Comparison of ENCODE assay signal across 34 mouse cellular contexts in genomic region chr15:103486658-103487057, GRCm38 (mm10). TPM values are rescaled to one million over a fixed set of nuclear protein-coding genes. Genes with fewer than 3 reads are reported as not detected.
DNase-seq lines count a peak whose midpoint lies in the region; ATAC-seq and TF ChIP-seq lines count a peak whose summit lies in the region.
"Had no signal": no experiment of that assay in that cellular context is flagged by ENCODE, and none has a peak within 500 bp of the region (broad histone marks: within the 10 kb centered on the region; RNA-seq: fewer than 3 reads in every experiment).

No protein-coding gene starts in this region.

- H3K36me3 ChIP-seq in macrophage (ENCODE audit: inconsistent target), result peaks cover 69% of the 10 kb centered on the region
- H3K36me3 ChIP-seq: embryonic facial prominence, embryonic 13.5 days; embryonic facial prominence, embryonic 15.5 days; forebrain, embryonic 10.5 days; forebrain, embryonic 12.5 days had no signal

- no peak overlapping the region for H3K4me3 ChIP-seq in bone marrow macrophage, adult 2 months (ENCODE audit: insufficient read depth, low read length)
- no peak overlapping the region for H3K4me3 ChIP-seq in macrophage (ENCODE audit: inconsistent target)
- H3K4me3 ChIP-seq: embryonic facial prominence, embryonic 13.5 days; embryonic facial prominence, embryonic 15.5 days; erythroblast, embryonic 14.5 days; forebrain, embryonic 10.5 days; forebrain, embryonic 12.5 days had no signal

- peaks cover 31% of the 10 kb centered on the region; the same call in 1 of the 2 replicates for H3K79me2 ChIP-seq in macrophage (ENCODE audit: inconsistent target)

- DNase-seq in 416B (ENCODE audit: low read depth), result peak; percentile 31
- no peak for DNase-seq in kidney, adult 11 months
- DNase-seq in right cerebral cortex, postnatal 25 days, result no peak
- no peak for DNase-seq in right cerebral cortex, adult 2 months (ENCODE audit: low spot score in 2 of 2)
- DNase-seq: adrenal gland, adult 8-10 months; adrenal gland, postnatal 14 days; adrenal gland, postnatal 36 days; B cell, adult 2 months; cerebellum, adult 11 months; cerebellum, adult 18-20 months; cerebellum, adult 8-10 months; cerebellum, adult 9-11 months; cerebellum, postnatal 14 days; cerebellum, postnatal 36 days; embryo, embryonic 11 days had no signal

- peak overlapping the region; percentile 66 for H3K27ac ChIP-seq in bone marrow macrophage, adult 2 months (ENCODE audit: insufficient read depth, low read depth, low read length)
- H3K27ac ChIP-seq in macrophage, result peak overlapping the region; percentile 61
- H3K27ac ChIP-seq: embryonic facial prominence, embryonic 13.5 days; embryonic facial prominence, embryonic 15.5 days; forebrain, embryonic 10.5 days; forebrain, embryonic 12.5 days had no signal

- no peak for TF ChIP-seq POLR2A in bone marrow macrophage, adult 2 months (IDR thresholded peaks at IDR 0.05; ENCODE audit: borderline replicate concordance, low read depth, low read length)

- peak; percentile 58 for ATAC-seq in megakaryocyte progenitor cell, adult 5-6 weeks (replicated peaks; ENCODE audit: poor library complexity)
- ATAC-seq: activated CD4-positive, CD25-positive, alpha-beta regulatory T cell, adult 4 months; CD4-positive, CD25-positive, alpha-beta regulatory T cell, adult 4 months; forebrain, embryonic 14.5 days; forebrain, embryonic 16.5 days; Patski had no signal

- WGBS in macrophage (ENCODE audit: missing documents), result 0% methylated on average over 1 of the region's 1 CpGs

- no peak for TF ChIP-seq CTCF in bone marrow macrophage, adult 2 months (IDR thresholded peaks at IDR 0.05; ENCODE audit: low read depth, low read length)

- H3K4me1 ChIP-seq in bone marrow macrophage, adult 2 months (ENCODE audit: control insufficient read depth, insufficient read depth, low read length), result peaks cover 33% of the 10 kb centered on the region
- H3K4me1 ChIP-seq: embryonic facial prominence, embryonic 13.5 days; embryonic facial prominence, embryonic 15.5 days had no signal

RNA-seq across cellular contexts. Expression of gene Pde1b, which starts 16.2 kb away (rescaled TPM):
- polyA plus RNA-seq in bone marrow macrophage, adult 2 months (2012; ENCODE audit: insufficient read depth, insufficient read length, missing spikeins), result 49.4 and 63.6 TPM in 2 replicates
- total RNA-seq in macrophage (2018; cell fraction: chromatin; rRNA removed), result 1,000 to 10,000 TPM in 2 of 26 experiments, 100 to 1,000 TPM in 24; 472 to 1,466 (median 641) TPM
- 10 to 100 TPM in 9 of 26 experiments, 1 to 10 TPM in 17; 3.8 to 25.8 (median 7.4) TPM for total RNA-seq in macrophage (2018; cell fraction: cytosol; rRNA removed)
- 100 to 1,000 TPM; 123 to 577 (median 231) TPM for total RNA-seq in macrophage (2018; cell fraction: nucleus; rRNA removed)
- 11.3 to 21.5 TPM (median 12.8 TPM) in 3 replicates for polyA plus RNA-seq in macrophage (2018)
- 3.8 and 3.9 TPM in 2 replicates for total RNA-seq in megakaryocyte progenitor cell, adult 5-6 weeks (2015)
- 1.3 and 3.3 TPM in 2 replicates for total RNA-seq in megakaryocyte progenitor cell, adult 5-6 weeks (2017)

RNA-seq across cellular contexts. Expression of gene Nckap1l, which starts 33.1 kb away (rescaled TPM):
- 330 and 354 TPM in 2 replicates for polyA plus RNA-seq in bone marrow macrophage, adult 2 months (2012; ENCODE audit: insufficient read depth, insufficient read length, missing spikeins)
- 1,000 to 10,000 TPM in 12 of 26 experiments, 100 to 1,000 TPM in 14; 735 to 2,155 (median 938) TPM for total RNA-seq in macrophage (2018; cell fraction: chromatin; rRNA removed)
- 100 to 1,000 TPM; 243 to 406 (median 320) TPM for total RNA-seq in macrophage (2018; cell fraction: cytosol; rRNA removed)
- 1,000 to 10,000 TPM in 1 of 26 experiments, 100 to 1,000 TPM in 25; 403 to 1,047 (median 492) TPM for total RNA-seq in macrophage (2018; cell fraction: nucleus; rRNA removed)
- polyA plus RNA-seq in macrophage (2018), result 290 to 353 TPM (median 316 TPM) in 3 replicates
- 65.0 and 67.1 TPM in 2 replicates for total RNA-seq in megakaryocyte progenitor cell, adult 5-6 weeks (2015)
- total RNA-seq in megakaryocyte progenitor cell, adult 5-6 weeks (2017), result 90.8 and 94.4 TPM in 2 replicates

RNA-seq across cellular contexts. Expression of gene Gtsf2, which starts 38.4 kb away (rescaled TPM):
- polyA plus RNA-seq in bone marrow macrophage, adult 2 months (2012; ENCODE audit: insufficient read depth, insufficient read length, missing spikeins), result not detected in 2 replicates
- total RNA-seq in macrophage (2018; cell fraction: chromatin; rRNA removed), result not detected
- total RNA-seq in macrophage (2018; cell fraction: cytosol; rRNA removed), result not detected
- total RNA-seq in macrophage (2018; cell fraction: nucleus; rRNA removed), result not detected
- polyA plus RNA-seq in macrophage (2018), result not detected in 3 replicates
- not detected in 2 replicates for total RNA-seq in megakaryocyte progenitor cell, adult 5-6 weeks (2015)
- not detected in 2 replicates for total RNA-seq in megakaryocyte progenitor cell, adult 5-6 weeks (2017)
- total RNA-seq: adrenal gland, adult 18-20 months; adrenal gland, adult 8-10 months; adrenal gland, postnatal 14 days; adrenal gland, postnatal 36 days; CH12.LX; common myeloid progenitor, adult 5-6 weeks; G1E had no signal
- polyA plus RNA-seq: activated CD4-positive, CD25-positive, alpha-beta regulatory T cell, adult 4 months; brain, embryonic 14.5 days; CD4-positive, CD25-positive, alpha-beta regulatory T cell, adult 4 months; embryonic facial prominence, embryonic 11.5 days; embryonic facial prominence, embryonic 13.5 days; embryonic facial prominence, embryonic 15.5 days; erythroblast, embryonic 14.5 days; forebrain, embryonic 12.5 days; forebrain, embryonic 14.5 days; forebrain, embryonic 16.5 days; G1E had no signal

RNA-seq across cellular contexts. Expression of gene Ppp1r1a, which starts 51.1 kb away (rescaled TPM):
- polyA plus RNA-seq in bone marrow macrophage, adult 2 months (2012; ENCODE audit: insufficient read depth, insufficient read length, missing spikeins), result not detected in 2 replicates
- total RNA-seq in macrophage (2018; cell fraction: chromatin; rRNA removed), result not detected
- under 1 TPM in 2 of 26 experiments, not detected in 24; 0.13 to 0.15 TPM for total RNA-seq in macrophage (2018; cell fraction: cytosol; rRNA removed)
- total RNA-seq in macrophage (2018; cell fraction: nucleus; rRNA removed), result not detected
- 0.29 TPM in 1 of 3 replicates, not detected in the others for polyA plus RNA-seq in macrophage (2018)
- not detected in 2 replicates for total RNA-seq in megakaryocyte progenitor cell, adult 5-6 weeks (2015)
- not detected in 2 replicates for total RNA-seq in megakaryocyte progenitor cell, adult 5-6 weeks (2017)
- total RNA-seq: CH12.LX; common myeloid progenitor, adult 5-6 weeks; G1E had no signal
- polyA plus RNA-seq: CD4-positive, CD25-positive, alpha-beta regulatory T cell, adult 4 months; erythroblast, embryonic 14.5 days; G1E had no signal

RNA-seq across cellular contexts. Expression of gene Gtsf1, which starts 56.4 kb away (rescaled TPM):
- polyA plus RNA-seq in bone marrow macrophage, adult 2 months (2012; ENCODE audit: insufficient read depth, insufficient read length, missing spikeins), result not detected in 2 replicates
- not detected for total RNA-seq in macrophage (2018; cell fraction: chromatin; rRNA removed)
- total RNA-seq in macrophage (2018; cell fraction: cytosol; rRNA removed), result not detected
- total RNA-seq in macrophage (2018; cell fraction: nucleus; rRNA removed), result not detected
- not detected in 3 replicates for polyA plus RNA-seq in macrophage (2018)
- not detected in 2 replicates for total RNA-seq in megakaryocyte progenitor cell, adult 5-6 weeks (2015)
- total RNA-seq in megakaryocyte progenitor cell, adult 5-6 weeks (2017), result 0.27 TPM in 1 of 2 replicates, not detected in the other
- total RNA-seq: adrenal gland, adult 18-20 months; adrenal gland, adult 8-10 months; adrenal gland, postnatal 14 days; adrenal gland, postnatal 36 days; CH12.LX; common myeloid progenitor, adult 5-6 weeks; G1E had no signal
- polyA plus RNA-seq: activated CD4-positive, CD25-positive, alpha-beta regulatory T cell, adult 4 months; brain, embryonic 14.5 days; CD4-positive, CD25-positive, alpha-beta regulatory T cell, adult 4 months; embryonic facial prominence, embryonic 13.5 days; embryonic facial prominence, embryonic 15.5 days; erythroblast, embryonic 14.5 days; forebrain, embryonic 10.5 days; forebrain, embryonic 12.5 days; forebrain, embryonic 14.5 days; forebrain, embryonic 16.5 days; G1E; Patski had no signal
